Mouse (Mus musculus) ES-E14 (cell line): Measurements from ENCODE around the gene Cd81. TPM values are rescaled to one million over a fixed set of nuclear protein-coding genes. Genes with fewer than 3 reads are reported as not detected.

Experiments
- DNase-seq: peaks from one replicate; pipeline ENCODE4 v3.0.0-alpha.2; 2013; ENCODE audit warnings: low read depth, low spot score
- H3K27ac ChIP-seq: 2 replicates; pipeline ENCODE4 v1.5.1; 2012; ENCODE audit warnings: low read depth, mild to moderate bottlenecking, low read length, moderate library complexity, mixed read lengths; ENCODE audit not compliant: poor library complexity, insufficient read depth, severe bottlenecking
- H3K36me3 ChIP-seq: 2 replicates; pipeline ENCODE4 v1.6.1; 2012; ENCODE audit warnings: mild to moderate bottlenecking, low read length, moderate library complexity, mixed read lengths; ENCODE audit not compliant: control insufficient read depth, poor library complexity, insufficient read depth, severe bottlenecking
- H3K4me1 ChIP-seq, 2 experiments: fragments of 150-350 bp in 1 of 2; sonication (generic) in 1 of 2; 2 replicates each; pipeline ENCODE4 v1.6.1; 2012; ENCODE audit warnings: low read length in 2 of 2, mild to moderate bottlenecking in 1 of 2, mixed read lengths in 1 of 2; ENCODE audit not compliant: control insufficient read depth in 2 of 2, insufficient read depth in 2 of 2, poor library complexity in 1 of 2
- H3K4me3 ChIP-seq, 2 experiments: fragments of 150-350 bp in 1 of 2; sonication (generic) in 1 of 2; 2 replicates each; pipeline ENCODE4 v1.5.1; 2012; ENCODE audit warnings: low read length in 2 of 2, low read depth in 1 of 2, mild to moderate bottlenecking in 1 of 2, mixed read lengths in 1 of 2; ENCODE audit not compliant: insufficient read depth in 1 of 2, poor library complexity in 1 of 2, severe bottlenecking in 1 of 2
- H3K9ac ChIP-seq: 2 replicates; pipeline ENCODE4 v1.6.1; 2012; ENCODE audit warnings: low read depth, mild to moderate bottlenecking, low read length, mixed read lengths; ENCODE audit not compliant: poor library complexity, insufficient read depth, severe bottlenecking
- H3K9me3 ChIP-seq: fragments of 150-350 bp; sonication (generic); 2 replicates; pipeline ENCODE4 v1.6.1; 2012; ENCODE audit warnings: low read depth, mild to moderate bottlenecking, low read length; ENCODE audit not compliant: control insufficient read depth, insufficient read depth
- CHD2 ChIP-seq: IDR thresholded peaks from 2 replicates; pipeline ENCODE4 v1.6.1; 2014; ENCODE audit warnings: mild to moderate bottlenecking, low read depth, low read length, inconsistent platforms
- HCFC1 ChIP-seq: IDR thresholded peaks from 2 replicates; pipeline ENCODE4 v1.6.1; 2012; ENCODE audit warnings: low read length, inconsistent platforms, borderline replicate concordance; ENCODE audit not compliant: insufficient read depth
- MAFK ChIP-seq: IDR thresholded peaks from 2 replicates; pipeline ENCODE4 v1.6.1; 2014; ENCODE audit warnings: mild to moderate bottlenecking, low read depth, low read length, inconsistent platforms; ENCODE audit not compliant: insufficient read depth
- ZC3H11A ChIP-seq: IDR thresholded peaks from 2 replicates; pipeline ENCODE4 v1.6.1; 2012; ENCODE audit warnings: low read depth, mild to moderate bottlenecking, inconsistent platforms, low read length, borderline replicate concordance
- ZNF384 ChIP-seq: IDR thresholded peaks from 2 replicates; pipeline ENCODE4 v1.6.1; 2012; ENCODE audit warnings: low read depth, low read length, inconsistent platforms
- in situ Hi-C, 2 experiments: fragments of 600-800 bp; cut with MboI; formaldehyde crosslinking; loops; one replicate each; pipeline ENCODE4 v1.15.1; 2025; ENCODE audit warnings: low sequenced_read_pairs in 2 of 2, inconsistent platforms in 1 of 2; ENCODE audit not compliant: unreplicated experiment in 2 of 2
- total RNA-seq: library from RNA; depleted of rRNA; stranded (reverse); fragments of 300-350 nt; gene quantifications from 2 replicates; pipeline ENCODE4 v1.2.3, GENCODE M21; 2012

The Cd81 gene
- total RNA-seq, 1 experiment, result 403 TPM

- Histone ChIP-seq H3K4me1 (no peaks in the 10 kb centered on the region), H3K27ac (no peak overlapping the region), H3K36me3 (no peaks in the 10 kb centered on the region), H3K4me3 (no peak overlapping the region), H3K9me3 (no peaks in the 10 kb centered on the region), H3K9ac (no peak overlapping the region)
- TF ChIP-seq MAFK (no peak), ZNF384 (no peak), ZC3H11A (no peak), HCFC1 (no peak), CHD2 (no peak)
- in situ Hi-C loops, result no loop called here
- no peak for DNase-seq
These were observed 17.8 kb upstream of the Cd81 start for GRCm38 (mm10) chr7:143034519-143035450.

GRCm38 (mm10) chr7:143036787-143037186 is 15.8 kb upstream of the Cd81 start:
- Histone ChIP-seq H3K36me3 (no peaks in the 10 kb centered on the region), H3K27ac (no peak overlapping the region), H3K9me3 (no peaks in the 10 kb centered on the region), H3K4me1 (no peaks in the 10 kb centered on the region), H3K4me3 (no peak overlapping the region), H3K9ac (no peak overlapping the region)
- in situ Hi-C loops, result no loop called here
- TF ChIP-seq ZNF384 (no peak), HCFC1 (no peak), ZC3H11A (no peak), CHD2 (no peak), MAFK (no peak)
- no peak for DNase-seq

- H3K27ac ChIP-seq, result no peak overlapping the region
- no peaks in the 10 kb centered on the region for H3K36me3 ChIP-seq
- DNase-seq, result no peak
- H3K9ac ChIP-seq, result no peak overlapping the region
- H3K9me3 ChIP-seq, result no peaks in the 10 kb centered on the region
- TF ChIP-seq ZC3H11A (no peak), HCFC1 (no peak), ZNF384 (no peak), CHD2 (no peak), MAFK (no peak)
- H3K4me1 ChIP-seq, result no peaks in the 10 kb centered on the region
- in situ Hi-C loops, result no loop called here
- no peak overlapping the region for H3K4me3 ChIP-seq
These were observed 15.2 kb upstream of the Cd81 start for GRCm38 (mm10) chr7:143037306-143037705.

- Histone ChIP-seq H3K27ac (no peak overlapping the region), H3K9me3 (no peaks in the 10 kb centered on the region), H3K36me3 (no peaks in the 10 kb centered on the region; the same call in 1 of the 2 replicates), H3K9ac (no peak overlapping the region), H3K4me3 (no peak overlapping the region), H3K4me1 (no peaks in the 10 kb centered on the region)
- in situ Hi-C loops, result no loop called here
- TF ChIP-seq HCFC1 (no peak), CHD2 (no peak), MAFK (no peak)
- no peak for DNase-seq
These were observed 14.2 kb upstream of the Cd81 start for GRCm38 (mm10) chr7:143038174-143038931.
